Mouse (Mus musculus): ENCODE measurements around the gene Map2k6. TPM values are rescaled to one million over a fixed set of nuclear protein-coding genes. Genes with fewer than 3 reads are reported as not detected.

Gene Map2k6
- total and polyA plus RNA-seq, 3 experiments: 1.9 to 3.2 TPM; not detected in 1

GRCm38 (mm10) chr11:110450091-110450757, 51.3 kb downstream of the Map2k6 start:
- Histone ChIP-seq H3K27ac (ENCODE audit: control insufficient read depth, low read depth, low read length) (peak overlapping the region; percentile 16; the same call in 1 of the 2 replicates), H3K79me2 (ENCODE audit: control insufficient read depth, insufficient read depth, low read length, poor library complexity) (no peaks in the 10 kb centered on the region), H3K9ac (ENCODE audit: control insufficient read depth, low read depth, low read length, poor library complexity, severe bottlenecking) (no peak overlapping the region), H3K36me3 (ENCODE audit: control insufficient read depth in 1 of 2, insufficient read depth in 2 of 2, low read length in 2 of 2) (peaks cover 0 to 16% of the 10 kb centered on the region in 2 experiments; a peak in 2 of 4 replicates), H3K4me3 (ENCODE audit: control insufficient read depth in 1 of 2, insufficient read depth in 1 of 2, low read depth in 2 of 2, low read length in 2 of 2) (peak overlapping the region; percentile 0 to 22; a peak in 3 of 4 replicates), H3K4me1 (ENCODE audit: control insufficient read depth in 1 of 2, insufficient read depth in 2 of 2, low read length in 2 of 2) (peaks cover 10 to 11% of the 10 kb centered on the region in 2 experiments), H3K9me3 (replicated peaks; ENCODE audit: insufficient read depth, low read length) (no peaks in the 10 kb centered on the region), H3K27me3 (ENCODE audit: control insufficient read depth in 1 of 2, insufficient read depth in 2 of 2, low read length in 2 of 2) (no peaks in the 10 kb centered on the region)
- TF ChIP-seq UBTF (IDR thresholded peaks at IDR 0.05; ENCODE audit: borderline replicate concordance, insufficient read depth, low read depth, low read length): no peak
- TF ChIP-seq POLR2A (IDR thresholded peaks at IDR 0.05; ENCODE audit: control insufficient read depth in 1 of 2, insufficient read depth in 1 of 2, low read depth in 1 of 2, low read length in 2 of 2, poor library complexity in 1 of 2): no peak
- peak; percentile 72; the same call in 1 of the 2 replicates for TF ChIP-seq MAZ (IDR thresholded peaks at IDR 0.05; ENCODE audit: low read depth, low read length)
- no peak for TF ChIP-seq ZMIZ1 (IDR thresholded peaks at IDR 0.05; ENCODE audit: low read depth, low read length)
- no peak for TF ChIP-seq USF2 (IDR thresholded peaks at IDR 0.05; ENCODE audit: borderline replicate concordance in 1 of 2, insufficient read depth in 1 of 2, low read depth in 1 of 2, low read length in 2 of 2)
- peak; percentile 23; the same call in 1 of the 2 replicates for TF ChIP-seq MAX (IDR thresholded peaks at IDR 0.05; ENCODE audit: low read length)
- no peak for TF ChIP-seq E2F4 (IDR thresholded peaks at IDR 0.05; ENCODE audit: borderline replicate concordance, low read depth, low read length)
- TF ChIP-seq MXI1 (IDR thresholded peaks at IDR 0.05; ENCODE audit: low read depth, low read length): peak; percentile 6; the same call in 1 of the 2 replicates
- TF ChIP-seq TAL1 (IDR thresholded peaks at IDR 0.05; ENCODE audit: low read length): no peak
- TF ChIP-seq EP300 (IDR thresholded peaks at IDR 0.05; ENCODE audit: low read depth in 1 of 2, low read length in 2 of 2): peak; percentile 45 to 64
- TF ChIP-seq NELFE (IDR thresholded peaks at IDR 0.05; ENCODE audit: low read depth, low read length): no peak
- no peak for TF ChIP-seq BHLHE40 (IDR thresholded peaks at IDR 0.05; ENCODE audit: borderline replicate concordance, low read depth, low read length)
- TF ChIP-seq GATA1 (IDR thresholded peaks at IDR 0.05; ENCODE audit: low read depth, low read length): peak; percentile 63
- TF ChIP-seq MAFK (IDR thresholded peaks at IDR 0.05; ENCODE audit: borderline replicate concordance, low read depth, low read length): no peak
- peak; percentile 66; the same call in 1 of the 2 replicates for TF ChIP-seq TCF12 (IDR thresholded peaks at IDR 0.05; ENCODE audit: low read depth, low read length)
- TF ChIP-seq NRF1 (IDR thresholded peaks at IDR 0.05; ENCODE audit: insufficient read depth, low read depth, low read length, poor library complexity, severe bottlenecking): no peak
- no peak for TF ChIP-seq ELF1 (IDR thresholded peaks at IDR 0.05; ENCODE audit: low read depth, low read length)
- TF ChIP-seq JUND (IDR thresholded peaks at IDR 0.05; ENCODE audit: low read depth, low read length): no peak
- TF ChIP-seq USF1 (IDR thresholded peaks at IDR 0.05; ENCODE audit: low read depth, low read length): no peak
- TF ChIP-seq RCOR1 (IDR thresholded peaks at IDR 0.05; ENCODE audit: low read depth, low read length): 0 out of 2 replicates have a peak, but pooled peaks have one; percentile 41
- no peak for TF ChIP-seq CHD1 (IDR thresholded peaks at IDR 0.05; ENCODE audit: low read depth, low read length)
- no peak for TF ChIP-seq CTCF (IDR thresholded peaks at IDR 0.05 in 2 of 3, conservative IDR thresholded peaks at IDR 0.05 in 1 of 3; ENCODE audit: control insufficient read depth in 1 of 3, insufficient read depth in 1 of 3, low read depth in 2 of 3, low read length in 3 of 3, poor library complexity in 1 of 3, severe bottlenecking in 1 of 3)
- TF ChIP-seq MYB (IDR thresholded peaks at IDR 0.05; ENCODE audit: low read depth, low read length): no peak; the same call in 1 of the 2 replicates
- peak; percentile 43; the same call in 1 of the 2 replicates for TF ChIP-seq HCFC1 (IDR thresholded peaks at IDR 0.05; ENCODE audit: low read depth, low read length)
- TF ChIP-seq ETS1 (IDR thresholded peaks at IDR 0.05; ENCODE audit: low read depth, low read length): peak; percentile 99
- TF ChIP-seq SMC3 (IDR thresholded peaks at IDR 0.05; ENCODE audit: low read depth, low read length): no peak
- no peak for TF ChIP-seq GABPA (IDR thresholded peaks at IDR 0.05; ENCODE audit: low read depth, low read length)
- no peak for TF ChIP-seq RAD21 (IDR thresholded peaks at IDR 0.05; ENCODE audit: low read depth, low read length)
- TF ChIP-seq CHD2 (IDR thresholded peaks at IDR 0.05; ENCODE audit: low read length): no peak
- peak; percentile 80 for TF ChIP-seq SIN3A (IDR thresholded peaks at IDR 0.05; ENCODE audit: low read length)
- no peak for TF ChIP-seq POLR2AphosphoS2 (IDR thresholded peaks at IDR 0.05; ENCODE audit: low read length)
- TF ChIP-seq ZC3H11A (IDR thresholded peaks at IDR 0.05; ENCODE audit: low read depth, low read length): 0 out of 2 replicates have a peak, but pooled peaks have one; percentile 26
- DNase-seq (ENCODE audit: low read depth, low spot score): peak; percentile 91

All from MEL (cell line).